Mouse (Mus musculus): ENCODE results near the gene Casp6. TPM values are rescaled to one million over a fixed set of nuclear protein-coding genes. Genes with fewer than 3 reads are reported as not detected.

Casp6 gene
- polyA plus RNA-seq (2017; shearing (Covaris generic)): 78.2 TPM

DNA sequence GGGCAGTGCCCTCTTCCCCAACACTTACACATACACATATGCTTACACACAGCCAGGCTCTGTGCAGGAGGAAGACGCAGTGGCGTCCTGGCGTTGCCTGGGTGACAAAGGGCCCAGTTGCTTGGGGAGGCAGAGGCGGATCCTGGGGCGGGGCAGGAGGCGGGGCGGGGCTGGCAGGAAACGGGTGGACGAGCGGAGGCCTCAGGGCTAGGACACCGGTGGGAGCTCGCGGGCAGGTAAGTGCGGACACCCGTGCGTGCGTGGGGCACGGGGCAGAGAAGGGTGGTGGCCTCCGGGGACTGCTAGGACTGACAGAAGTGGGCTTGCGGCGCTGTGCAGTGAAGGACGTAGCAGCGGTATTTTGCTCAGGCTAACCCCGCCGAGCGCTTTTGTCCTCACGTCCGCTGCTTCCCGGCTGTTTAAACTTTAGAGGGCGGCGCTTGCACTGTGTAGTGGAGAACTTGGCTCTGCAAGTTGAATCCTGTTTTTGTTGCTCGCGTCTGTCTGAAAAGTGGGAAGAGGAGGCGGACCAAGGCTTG, at the start of gene Casp6:
TSS of gene Casp6 (plus strand) at position 155 of the 539 bp plus-strand sequence.

DNA sequence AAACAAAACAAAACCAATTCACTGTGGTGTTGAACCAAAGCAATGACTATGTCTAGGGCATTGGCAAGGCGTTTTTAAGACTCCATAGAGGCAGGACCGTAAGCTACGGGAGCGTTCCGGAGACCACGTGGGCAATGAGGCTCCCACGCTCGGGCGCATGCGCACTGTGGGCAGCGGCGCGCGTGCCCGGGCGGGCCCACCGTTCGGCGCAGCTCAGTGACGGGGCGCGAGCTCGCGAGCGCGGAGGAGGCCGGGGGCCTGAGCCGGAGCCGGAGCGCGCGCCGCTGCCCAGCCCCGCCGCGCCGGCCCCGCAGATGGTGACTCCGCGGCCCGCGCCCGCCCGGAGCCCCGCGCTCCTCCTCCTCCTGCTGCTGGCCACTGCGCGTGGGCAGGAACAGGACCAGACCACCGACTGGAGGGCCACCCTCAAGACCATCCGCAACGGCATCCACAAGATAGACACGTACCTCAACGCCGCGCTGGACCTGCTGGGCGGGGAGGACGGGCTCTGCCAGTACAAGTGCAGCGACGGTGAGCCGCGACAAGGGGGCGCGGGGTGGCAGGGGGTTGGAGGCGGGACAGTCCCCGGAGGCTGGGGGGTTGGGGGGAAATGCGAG, 22.7 kb upstream of the Casp6 start, which contains the start of gene Pla2g12a:
TSS of gene Pla2g12a (plus strand) at position 202 of the 617 bp plus-strand sequence.

Other genes starting within 250 kb of the Casp6 start
- gene Egf, start 146.1 kb upstream of the Casp6 start, polyA plus RNA-seq (2017; shearing (Covaris generic)): 0.88 TPM
- gene Lrit3, start 97.4 kb upstream of the Casp6 start, polyA plus RNA-seq (2017; shearing (Covaris generic)): not detected
- not detected for gene Rrh, start 78.8 kb upstream of the Casp6 start, polyA plus RNA-seq (2017; shearing (Covaris generic))
- gene Gar1, start 70.0 kb upstream of the Casp6 start, polyA plus RNA-seq (2017; shearing (Covaris generic)): 44.6 TPM
- not detected for gene Cfi, start 65.5 kb upstream of the Casp6 start, polyA plus RNA-seq (2017; shearing (Covaris generic))
- gene Pla2g12a, start 22.8 kb upstream of the Casp6 start, polyA plus RNA-seq (2017; shearing (Covaris generic)): 1.1 TPM
- 41.0 TPM for gene Mcub, start 68.8 kb downstream of the Casp6 start, polyA plus RNA-seq (2017; shearing (Covaris generic))
- 22.2 TPM for gene Sec24b, start 160.1 kb downstream of the Casp6 start, polyA plus RNA-seq (2017; shearing (Covaris generic))
- 0.09 TPM for gene Col25a1, start 230.1 kb downstream of the Casp6 start, polyA plus RNA-seq (2017; shearing (Covaris generic))

All from activated CD4-positive, CD25-positive, alpha-beta regulatory T cell, adult 9 weeks (primary cell).